Mouse (Mus musculus) bone marrow, adult 2 months (tissue): ENCODE results near the gene Foxi3.

Experiments
- CTCF ChIP-seq: fragments of 200-500 bp; IDR thresholded peaks from 2 replicates; pipeline ENCODE4 v1.5.1; 2011; ENCODE audit warnings: low read length, control low read depth; ENCODE audit not compliant: control insufficient read depth, insufficient read depth
- POLR2A ChIP-seq: fragments of 200-500 bp; IDR thresholded peaks from 2 replicates; pipeline ENCODE4 v1.6.1; 2011; ENCODE audit warnings: low read depth, mild to moderate bottlenecking, control low read depth, low read length, borderline replicate concordance; ENCODE audit not compliant: control insufficient read depth

- TF ChIP-seq CTCF = no peak
- no peak for TF ChIP-seq POLR2A
These were observed 24.5 kb upstream of the Foxi3 start for GRCm38 (mm10) chr6:70931801-70932200.
